Mouse (Mus musculus) cerebellum, adult 11 months (tissue): ENCODE results near the gene Plk1.

Experiments
- DNase-seq: peaks from one replicate; pipeline ENCODE4 v3.0.0; 2022

Gene Plk1

DNA sequence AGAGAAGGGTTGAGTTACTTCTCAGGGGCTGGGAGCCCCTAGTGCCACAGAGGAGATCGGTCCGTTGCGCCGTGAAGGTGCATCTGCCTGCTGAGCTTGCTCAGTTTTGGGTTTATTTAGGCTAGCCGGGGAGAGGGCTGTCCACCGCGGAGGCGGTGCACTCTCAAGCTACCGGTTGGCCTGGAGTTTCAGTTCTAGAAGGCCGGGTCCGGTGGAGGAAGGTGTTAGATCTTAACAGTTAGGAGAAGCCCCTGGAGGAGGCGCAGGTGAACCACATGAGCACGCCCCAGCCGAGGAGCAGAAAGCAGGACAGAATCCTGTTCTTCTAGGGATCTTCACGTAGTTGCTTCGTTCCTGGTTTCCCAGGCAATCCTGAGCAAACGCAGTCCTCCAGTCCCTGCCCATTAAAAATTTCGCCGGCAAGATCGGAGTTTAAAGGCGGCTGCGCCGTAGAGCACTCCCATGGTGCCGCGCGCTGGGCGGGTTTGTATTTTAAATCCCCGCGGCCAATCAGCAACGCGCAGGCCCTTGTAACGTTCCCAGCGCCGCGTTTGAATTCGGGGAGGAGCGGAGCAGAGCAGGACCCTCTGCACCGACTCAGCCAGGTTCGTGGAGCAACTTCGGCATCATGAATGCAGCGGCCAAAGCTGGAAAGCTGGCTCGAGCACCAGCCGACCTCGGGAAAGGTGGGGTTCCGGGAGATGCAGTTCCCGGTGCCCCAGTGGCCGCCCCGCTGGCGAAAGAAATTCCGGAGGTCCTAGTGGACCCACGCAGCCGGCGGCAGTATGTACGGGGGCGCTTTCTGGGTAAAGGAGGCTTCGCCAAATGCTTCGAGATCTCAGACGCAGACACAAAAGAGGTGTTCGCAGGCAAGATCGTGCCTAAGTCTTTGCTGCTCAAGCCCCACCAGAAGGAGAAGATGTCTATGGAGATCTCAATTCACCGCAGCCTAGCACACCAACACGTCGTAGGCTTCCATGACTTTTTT, at the start of gene Plk1:
Gene Plk1 (plus strand): TSS at position 525 of the 988 bp plus-strand sequence.
- peak; percentile 46 for DNase-seq

GRCm38 (mm10) chr7:122123518-122123917, 35.7 kb upstream of the Plk1 start:
- no peak for DNase-seq

DNA sequence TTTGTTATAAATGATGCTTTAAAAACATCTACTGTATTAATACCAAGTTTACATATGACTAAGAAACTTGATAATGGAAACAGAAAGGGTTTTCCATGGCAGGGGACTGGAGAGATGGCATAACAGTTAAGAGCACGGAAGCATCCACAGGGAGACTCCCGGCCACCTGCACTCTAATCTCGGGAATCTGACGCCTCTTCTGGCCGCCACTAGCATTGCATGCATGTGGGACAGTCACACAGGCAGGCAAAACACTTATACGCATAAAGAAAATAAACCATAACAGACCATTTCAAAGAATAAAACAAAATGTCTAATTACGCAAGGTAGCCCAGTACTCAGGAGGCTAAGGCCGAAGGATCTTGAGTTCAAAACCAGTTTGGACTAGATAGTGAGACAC, 33.6 kb upstream of the Plk1 start:
- DNase-seq: no peak

DNA sequence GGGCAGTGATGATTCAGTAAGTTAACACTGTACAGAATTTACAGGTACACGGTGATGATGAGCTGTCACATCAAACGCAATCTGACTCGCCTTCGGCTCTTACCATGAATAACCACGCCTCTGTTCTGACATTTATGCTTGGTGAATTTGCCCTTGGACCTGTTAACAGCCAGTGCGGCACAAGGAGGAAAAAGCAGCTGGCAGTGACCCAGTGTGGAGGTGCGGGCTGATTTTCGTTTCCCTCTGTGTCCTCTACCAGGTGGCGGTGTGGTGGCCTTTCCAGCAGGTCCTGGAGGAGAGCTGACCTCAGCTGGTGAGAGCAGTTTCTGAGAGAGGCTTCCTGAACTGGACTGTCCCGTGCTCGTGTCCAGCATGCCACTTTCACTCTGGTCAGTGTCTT, 32.3 kb upstream of the Plk1 start:
- no peak for DNase-seq

- no peak for DNase-seq
Observed at GRCm38 (mm10) chr7:122131834-122132233, 27.4 kb upstream of the Plk1 start.

DNA sequence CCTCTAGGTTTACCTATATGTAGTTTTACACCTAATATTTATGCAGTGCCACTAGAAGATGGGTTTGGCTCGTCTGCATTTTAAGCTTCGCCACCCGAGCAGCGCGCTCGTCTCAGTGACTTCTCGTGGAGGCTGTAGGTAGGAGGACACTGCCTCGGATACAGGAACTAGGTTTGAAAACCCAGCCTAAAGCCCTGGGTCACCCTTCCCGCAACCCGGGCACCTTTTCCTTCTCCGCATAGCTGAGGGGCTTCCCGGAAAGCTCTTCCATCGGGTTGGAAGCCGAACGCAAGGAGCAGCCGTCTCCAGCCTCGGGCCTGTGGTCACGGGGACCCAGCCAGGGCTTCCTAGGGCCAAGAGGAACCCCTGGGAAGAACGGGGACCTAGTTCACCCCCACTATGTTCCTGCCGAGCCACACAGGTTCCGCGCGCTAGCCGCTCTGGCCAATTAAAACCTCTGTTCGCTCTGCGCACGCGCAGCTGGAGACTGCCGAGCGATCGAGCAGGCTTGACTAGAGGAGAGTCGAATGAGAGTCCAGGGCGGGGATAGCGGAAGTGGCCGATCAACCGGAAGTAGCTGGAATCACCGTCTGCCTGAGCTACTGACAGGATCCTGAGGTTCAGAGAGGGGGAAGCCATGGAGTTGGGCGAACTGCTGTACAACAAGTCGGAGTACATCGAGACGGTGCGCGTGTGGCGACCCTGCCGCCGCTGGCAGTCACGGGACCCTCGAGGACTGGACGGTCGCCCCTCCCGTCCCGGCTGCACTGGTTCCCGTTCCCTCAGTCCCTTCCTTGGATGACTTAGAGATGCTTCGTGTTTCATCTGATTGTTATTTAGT, 26.5 kb upstream of the Plk1 start, which contains the start of the genes Palb2 and Dctn5:
Gene Palb2 (minus strand): TSS at position 489 of the 841 bp plus-strand sequence.
Gene Dctn5 (plus strand): TSS at position 545 of the 841 bp plus-strand sequence.
- peak; percentile 96 for DNase-seq

DNA sequence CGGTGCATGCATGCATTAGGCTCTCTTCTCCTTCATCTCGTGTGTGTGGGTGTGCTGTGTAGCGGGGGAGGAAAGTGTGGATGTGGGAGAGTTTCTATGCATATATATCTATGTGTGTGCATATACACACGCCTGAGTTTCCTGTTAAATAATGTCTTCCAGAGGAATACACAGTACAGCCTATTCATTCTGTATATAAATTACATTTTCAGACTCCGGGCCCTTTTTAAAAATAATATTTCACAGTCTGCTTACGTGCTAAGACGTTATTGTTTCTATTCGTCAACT, 26.0 kb upstream of the Plk1 start:
- DNase-seq: no peak

DNA sequence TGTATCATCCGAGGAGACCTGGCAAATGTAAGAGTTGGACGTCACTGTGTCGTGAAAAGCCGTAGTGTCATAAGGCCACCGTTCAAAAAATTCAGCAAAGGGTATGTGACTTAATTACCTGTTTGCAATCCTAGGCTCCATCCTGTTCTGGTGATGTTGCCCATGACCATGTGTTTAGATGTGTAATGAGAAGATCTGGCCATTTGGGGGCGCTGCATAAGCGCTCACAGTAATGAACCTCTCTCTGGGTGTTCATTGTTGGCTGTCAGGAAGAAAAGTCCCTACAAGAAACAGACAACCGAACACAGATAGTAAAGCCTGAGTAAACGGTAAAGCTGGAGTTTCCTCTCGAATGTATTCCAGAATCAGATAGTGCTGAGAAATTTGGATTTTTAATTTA, 24.2 kb upstream of the Plk1 start:
- no peak for DNase-seq

- no peak for DNase-seq
Observed at GRCm38 (mm10) chr7:122137071-122137470, 22.2 kb upstream of the Plk1 start.

DNA sequence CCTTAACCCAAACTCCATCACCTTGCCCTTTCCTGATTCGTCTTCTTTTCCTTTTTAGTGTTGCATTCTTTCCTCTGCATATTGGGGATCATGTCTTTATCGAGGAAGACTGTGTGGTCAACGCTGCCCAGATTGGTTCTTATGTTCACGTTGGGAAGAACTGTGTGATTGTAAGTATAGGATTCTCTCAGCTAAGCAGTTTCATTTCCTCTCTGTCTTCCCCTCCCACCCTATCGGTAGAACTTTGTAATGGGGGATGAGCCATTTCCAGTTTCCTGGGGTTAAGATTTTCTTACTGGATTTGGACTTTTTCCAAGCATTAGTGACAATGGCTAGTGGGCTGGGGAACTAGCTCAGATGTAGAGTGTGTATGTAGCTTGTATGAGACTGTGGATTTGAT, 21.0 kb upstream of the Plk1 start:
- DNase-seq: no peak

GRCm38 (mm10) chr7:122140991-122141390, 18.2 kb upstream of the Plk1 start:
- no peak for DNase-seq

GRCm38 (mm10) chr7:122152473-122152872, 6.8 kb upstream of the Plk1 start:
- no peak for DNase-seq

DNA sequence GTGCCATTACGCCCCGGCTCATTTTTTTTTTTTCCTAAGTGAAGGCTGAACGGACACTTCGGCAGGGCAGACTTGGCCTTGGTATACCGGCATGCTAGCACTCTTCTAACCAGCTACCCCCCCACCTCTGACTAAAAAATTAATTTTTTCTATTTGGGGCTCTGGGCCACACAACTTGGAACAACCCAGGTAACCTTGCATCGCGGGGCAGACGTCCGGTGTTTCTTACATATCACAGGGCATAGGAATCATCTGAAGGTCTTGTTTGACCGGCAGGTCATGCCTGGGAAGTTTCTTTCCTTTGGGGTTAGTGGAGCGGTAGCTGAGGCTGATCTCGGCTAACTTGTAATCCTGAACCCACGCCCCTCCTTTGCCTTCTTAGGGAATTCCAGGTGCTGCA, 751 bp upstream of the Plk1 start:
- no peak for DNase-seq

- no peak for DNase-seq
Observed at GRCm38 (mm10) chr7:122160037-122160436, 798 bp downstream of the Plk1 start.

GRCm38 (mm10) chr7:122163766-122164165, 4.5 kb downstream of the Plk1 start:
- no peak for DNase-seq

DNA sequence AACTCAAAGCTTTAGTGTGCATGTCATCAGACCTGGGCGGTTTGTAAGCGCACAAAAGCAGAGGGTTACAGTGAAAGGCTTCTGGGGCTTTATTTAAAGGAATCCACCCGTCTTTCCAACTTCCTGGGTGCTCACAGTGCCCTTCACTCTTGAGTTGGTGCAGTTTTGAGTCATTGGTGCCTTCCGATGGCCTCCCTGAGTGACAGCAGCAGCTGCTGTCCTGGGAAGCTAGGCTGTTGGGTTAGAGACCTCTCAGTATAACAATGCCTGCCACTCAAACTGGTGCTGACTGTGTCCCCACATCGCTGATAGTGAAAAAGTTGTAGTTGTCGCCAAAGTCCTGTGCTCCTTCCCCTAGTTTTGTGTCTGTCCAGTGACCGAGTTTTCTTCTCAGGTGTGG, 8.0 kb downstream of the Plk1 start:
- no peak for DNase-seq

- no peak for DNase-seq
Observed at GRCm38 (mm10) chr7:122170705-122171104, 11.5 kb downstream of the Plk1 start.

DNA sequence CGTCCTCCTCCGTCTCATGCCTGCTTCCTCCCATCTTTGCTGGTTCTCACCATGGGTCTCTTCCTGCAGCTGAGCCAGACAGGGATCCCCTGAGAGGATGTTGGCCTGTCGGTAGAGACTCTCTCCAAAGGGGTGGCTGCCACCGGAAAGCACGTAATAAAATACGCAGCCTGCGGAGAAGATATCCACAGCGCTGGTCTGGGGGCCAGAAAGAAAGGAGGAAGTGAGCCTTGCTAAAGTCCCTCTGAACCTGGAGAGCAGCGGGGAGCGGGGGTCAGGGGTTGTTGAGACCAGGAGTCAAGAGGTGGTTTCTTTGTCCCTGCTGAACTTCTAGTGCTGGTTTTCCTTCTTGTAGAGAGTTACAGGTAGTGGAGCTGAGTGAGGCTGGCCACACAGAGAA, 12.4 kb downstream of the Plk1 start:
- DNase-seq: no peak

- DNase-seq: no peak
Observed at GRCm38 (mm10) chr7:122180720-122181119, 21.5 kb downstream of the Plk1 start.

DNA sequence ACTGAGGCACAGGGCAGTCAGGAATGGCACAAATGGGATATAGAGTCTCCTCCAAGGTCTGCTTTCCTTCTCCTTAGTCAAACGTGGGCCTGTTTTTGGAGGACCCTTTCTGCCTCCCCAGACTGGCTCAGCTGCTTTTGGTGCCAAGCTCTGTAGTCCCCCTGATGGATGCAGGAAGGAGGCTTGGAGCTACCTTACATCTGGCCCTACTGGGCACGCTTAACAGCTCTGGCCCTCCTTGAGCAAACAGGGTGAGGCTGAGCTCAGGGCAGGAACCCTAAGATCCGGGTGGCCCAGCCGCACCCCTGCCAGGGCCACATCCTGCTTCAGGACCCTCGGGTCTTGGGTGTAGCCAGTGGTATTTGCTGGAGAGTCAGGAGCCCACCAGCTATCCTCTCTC, 25.3 kb downstream of the Plk1 start:
- DNase-seq: no peak

DNA sequence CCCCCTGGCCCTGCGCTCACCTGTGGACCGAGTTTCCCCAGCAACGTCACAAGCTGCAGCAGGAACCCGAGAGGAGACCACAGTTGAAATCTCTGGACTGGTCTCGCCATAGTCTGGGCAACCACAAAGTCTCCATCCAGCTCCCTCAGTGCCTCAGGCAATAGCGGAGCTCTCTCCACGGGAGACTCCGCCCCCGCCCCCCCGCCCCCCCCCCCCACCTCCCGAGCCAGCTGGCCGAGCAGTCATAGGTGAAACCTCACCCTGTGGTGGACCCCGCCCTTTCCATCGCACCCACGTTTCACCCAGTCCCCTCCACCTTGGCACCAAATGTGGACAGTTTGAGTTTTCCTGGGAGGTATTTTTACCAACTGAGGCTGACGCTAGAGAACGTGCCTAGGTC, 26.8 kb downstream of the Plk1 start, which contains the start of gene Ern2:
Gene Ern2 (minus strand): TSS at position 165 of the 400 bp plus-strand sequence.
- DNase-seq: no peak

- no peak for DNase-seq
Observed at GRCm38 (mm10) chr7:122189484-122189883, 30.2 kb downstream of the Plk1 start.

DNA sequence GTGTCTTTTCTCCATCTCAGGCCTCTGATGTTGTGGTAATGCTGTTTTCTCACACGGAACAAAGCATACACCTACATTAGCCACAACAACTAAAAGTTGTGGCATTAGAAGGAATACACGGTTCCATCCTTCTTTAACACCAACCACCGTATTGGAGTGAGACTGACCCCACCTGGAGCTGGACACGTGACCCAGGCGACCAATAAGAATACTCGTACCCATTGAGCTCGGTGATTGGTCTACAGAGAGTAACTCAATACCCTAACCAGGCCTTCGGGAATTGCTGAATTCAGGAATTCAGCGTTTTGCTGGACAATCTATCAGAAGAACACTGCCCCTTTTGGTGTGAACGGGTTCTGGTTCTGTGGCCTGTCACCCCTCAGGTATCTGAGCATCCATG, 31.9 kb downstream of the Plk1 start:
- DNase-seq: no peak

DNA sequence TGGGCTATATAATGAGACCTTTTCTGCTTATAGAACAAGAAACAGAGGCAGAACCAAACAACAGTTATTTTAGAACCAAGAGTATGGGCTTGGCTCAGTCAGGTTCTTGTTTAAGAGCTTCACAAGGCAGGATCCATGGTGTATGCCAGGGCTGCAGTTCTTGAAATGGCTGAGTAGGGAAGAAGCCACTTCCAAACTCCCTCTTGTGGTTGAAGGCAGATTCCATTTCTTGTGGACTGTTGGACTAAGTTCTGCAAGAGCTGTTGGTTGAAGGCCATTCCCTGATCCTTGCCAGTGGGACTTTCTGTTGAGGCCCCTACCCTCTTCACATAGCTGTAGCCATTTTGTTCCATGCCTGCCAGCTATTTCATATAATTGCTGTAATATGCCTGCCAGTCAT, 34.7 kb downstream of the Plk1 start:
- DNase-seq: no peak
